In the genomic region with DNA sequence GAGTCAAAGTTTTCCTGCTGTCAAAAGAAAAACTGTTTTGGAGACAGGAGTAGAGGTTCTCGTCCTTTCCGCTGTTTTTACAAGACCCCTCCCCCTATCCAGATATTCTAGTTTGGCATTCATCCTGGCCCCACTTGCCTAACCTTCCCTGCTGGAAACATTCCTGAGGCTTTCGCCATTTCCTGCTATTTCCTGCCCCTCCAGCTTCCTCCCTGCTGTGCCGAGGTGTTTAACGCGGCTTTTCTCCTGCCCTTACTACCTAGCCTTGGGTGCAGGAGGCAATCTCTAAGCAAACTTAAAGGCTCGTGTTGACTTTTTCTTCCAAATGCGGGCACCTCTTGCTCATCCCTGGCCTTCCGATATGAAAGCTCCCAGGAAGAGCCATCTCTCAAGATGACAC, we compare ENCODE assay signal across 8 mouse cellular contexts. TPM values are rescaled to one million over a fixed set of nuclear protein-coding genes. Genes with fewer than 3 reads are reported as not detected.
DNase-seq lines count a peak whose midpoint lies in the region; ATAC-seq and TF ChIP-seq lines count a peak whose summit lies in the region.

No protein-coding gene starts in this region.

- H3K4me3 ChIP-seq in CH12.LX (replicated peaks in 1 of 3; ENCODE audit: low read depth in 2 of 3, low read length in 2 of 3, poor library complexity in 1 of 3), result peak overlapping the region; percentile 69 to 85 (median 81)
- peak overlapping the region; percentile 85 for H3K4me3 ChIP-seq in gastrocnemius, adult 2 months
- H3K4me3 ChIP-seq in liver, embryonic 14.5 days (ENCODE audit: insufficient read depth in 1 of 2, low read depth in 2 of 2, low read length in 2 of 2), result peak overlapping the region; percentile 84 to 97
- peak overlapping the region; percentile 56 for H3K4me3 ChIP-seq in neural tube, embryonic 14.5 days (ENCODE audit: low read depth, low read length)

- dilution Hi-C loops in CH12.LX (cut with MboI; ENCODE audit: extremely low pct_ligation_motif_present, extremely low pct_unique_long_range_greater_than_20kb, low sequenced_read_pairs), result no loop called here

- H3K9me3 ChIP-seq in CH12.LX (replicated peaks; ENCODE audit: low read length), result peaks cover 8% of the 10 kb centered on the region
- no peaks in the 10 kb centered on the region for H3K9me3 ChIP-seq in liver, embryonic 14.5 days (ENCODE audit: control insufficient read depth, low read length)
- no peaks in the 10 kb centered on the region for H3K9me3 ChIP-seq in neural tube, embryonic 14.5 days (ENCODE audit: control insufficient read depth, low read length)

- intact Hi-C loops in gastrocnemius, adult 2 months (cut with DNase I), result no loop called here

- H3K4me2 ChIP-seq in CH12.LX (ENCODE audit: insufficient read depth, low read depth, poor library complexity, severe bottlenecking), result peak overlapping the region; percentile 96
- H3K4me2 ChIP-seq in liver, embryonic 14.5 days (ENCODE audit: low read depth), result peak overlapping the region; percentile 71
- peak overlapping the region; percentile 71 for H3K4me2 ChIP-seq in neural tube, embryonic 14.5 days (ENCODE audit: low read depth, low read length)

- no peak for ATAC-seq in liver, embryonic 14.5 days (ENCODE audit: insufficient read depth)
- ATAC-seq in neural tube, embryonic 14.5 days (ENCODE audit: low read depth), result no peak

- no peaks in the 10 kb centered on the region for H3K27me3 ChIP-seq in CH12.LX (replicated peaks)
- H3K27me3 ChIP-seq in liver, embryonic 14.5 days (ENCODE audit: control insufficient read depth, insufficient read depth, low read length), result no peaks in the 10 kb centered on the region
- no peaks in the 10 kb centered on the region for H3K27me3 ChIP-seq in neural tube, embryonic 14.5 days (ENCODE audit: control insufficient read depth, insufficient read depth, low read length)

- no peak for TF ChIP-seq POLR2A in CH12.LX (IDR thresholded peaks at IDR 0.05; ENCODE audit: low read depth, low read length)

- peaks cover 40 to 50% of the 10 kb centered on the region in 2 experiments for H3K36me3 ChIP-seq in CH12.LX (replicated peaks in 1 of 2; ENCODE audit: control insufficient read depth in 1 of 2, insufficient read depth in 1 of 2, low read length in 1 of 2)
- peaks cover 29% of the 10 kb centered on the region for H3K36me3 ChIP-seq in liver, embryonic 14.5 days (replicated peaks; ENCODE audit: control insufficient read depth, insufficient read depth, low read depth)
- peaks cover 10% of the 10 kb centered on the region; the same call in 1 of the 2 replicates for H3K36me3 ChIP-seq in neural tube, embryonic 14.5 days (ENCODE audit: control insufficient read depth, insufficient read depth, low read length)

- DNase-seq in CH12.LX (ENCODE audit: extremely low read depth), result no peak
- peak; percentile 79 for DNase-seq in adrenal gland, adult 2 months
- DNase-seq in gastrocnemius, adult 2 months, result peak; percentile 67
- peak; percentile 39 for DNase-seq in induced T-regulatory cell, adult 2 months (ENCODE audit: low read depth)
- DNase-seq in liver, embryonic 14.5 days (ENCODE audit: low read depth in 3 of 3, low spot score in 3 of 3), result no peak
- DNase-seq in layer of hippocampus, postnatal 25 days (ENCODE audit: extremely low spot score in 1 of 2, low spot score in 1 of 2), result no peak
- DNase-seq in frontal cortex, adult 2 months (ENCODE audit: extremely low spot score in 1 of 2, low spot score in 1 of 2), result no peak

- in situ Hi-C loops in CH12.LX (cut with MboI; ENCODE audit: low pct_ligation_motif_present, low pct_unique_long_range_greater_than_20kb, low sequenced_read_pairs), result no loop called here

- H3K79me2 ChIP-seq in CH12.LX (replicated peaks; ENCODE audit: control insufficient read depth, extremely low read depth, insufficient read depth, poor library complexity, severe bottlenecking), result peaks cover 51% of the 10 kb centered on the region

- no peak for TF ChIP-seq RAD21 in CH12.LX (IDR thresholded peaks at IDR 0.05; ENCODE audit: low read depth, low read length)

- TF ChIP-seq EP300 in CH12.LX (IDR thresholded peaks at IDR 0.05; ENCODE audit: low read length), result no peak
- no peak for TF ChIP-seq EP300 in liver, embryonic 14.5 days (IDR thresholded peaks at IDR 0.05; ENCODE audit: low read depth)

- peak overlapping the region; percentile 22; the same call in 1 of the 2 replicates for H3K27ac ChIP-seq in CH12.LX (ENCODE audit: insufficient read depth, low read depth)
- H3K27ac ChIP-seq in gastrocnemius, adult 2 months, result peak overlapping the region; percentile 94
- H3K27ac ChIP-seq in liver, embryonic 14.5 days, result peak overlapping the region; percentile 92
- H3K27ac ChIP-seq in neural tube, embryonic 14.5 days (ENCODE audit: low read depth, low read length), result peak overlapping the region; percentile 70

- H3K9ac ChIP-seq in CH12.LX (ENCODE audit: insufficient read depth, low read depth), result peak overlapping the region; percentile 98
- H3K9ac ChIP-seq in liver, embryonic 14.5 days (replicated peaks), result peak overlapping the region; percentile 91
- peak overlapping the region; percentile 41; the same call in 1 of the 2 replicates for H3K9ac ChIP-seq in neural tube, embryonic 14.5 days (replicated peaks; ENCODE audit: low read depth, low read length)

- peaks cover 18 to 47% of the 10 kb centered on the region in 2 experiments for H3K4me1 ChIP-seq in CH12.LX (ENCODE audit: control insufficient read depth in 1 of 2, insufficient read depth in 2 of 2)
- H3K4me1 ChIP-seq in liver, embryonic 14.5 days (replicated peaks; ENCODE audit: control insufficient read depth in 2 of 2, insufficient read depth in 2 of 2, low read length in 1 of 2), result peaks cover 41 to 56% of the 10 kb centered on the region in 2 experiments
- H3K4me1 ChIP-seq in neural tube, embryonic 14.5 days (ENCODE audit: control insufficient read depth, insufficient read depth, low read length), result peaks cover 23% of the 10 kb centered on the region

- no peak for TF ChIP-seq CTCF in CH12.LX (conservative IDR thresholded peaks at IDR 0.05 in 1 of 2, IDR thresholded peaks at IDR 0.05 in 1 of 2; ENCODE audit: low read depth in 2 of 2, low read length in 2 of 2)
- no peak for TF ChIP-seq CTCF in gastrocnemius, adult 2 months (IDR thresholded peaks at IDR 0.05)
- no peak for TF ChIP-seq CTCF in liver, embryonic 14.5 days (IDR thresholded peaks at IDR 0.05; ENCODE audit: low read depth)

- 7% methylated on average over 9 of the region's 9 CpGs for WGBS in liver, embryonic 14.5 days (ENCODE audit: insufficient replicate concordance)
- WGBS in neural tube, embryonic 14.5 days, result 1% methylated on average over 9 of the region's 9 CpGs

RNA-seq across cellular contexts. Expression of gene Shc1, which starts 1.3 kb away (rescaled TPM):
- total RNA-seq in CH12.LX (2012; rRNA removed) (23.1 and 24.2 TPM in 2 replicates), CH12.LX (2014; rRNA removed) (40.2 and 40.6 TPM in 2 replicates)
- polyA plus RNA-seq in CH12.LX (2012; ENCODE audit: insufficient read length, low read depth), result 32.1 and 32.3 TPM in 2 replicates
- 100 to 1,000 TPM in 1 of 2 experiments, 10 to 100 TPM in 1; 69.6 to 113 TPM for total RNA-seq in adrenal gland, adult 2 months (2021)
- polyA plus RNA-seq in adrenal gland, adult 2 months (2012; rRNA removed), result 62.6 and 67.4 TPM in 2 replicates
- total RNA-seq in gastrocnemius, adult 2 months (2021), result 10 to 100 TPM; 15.0 to 17.2 TPM
- polyA plus RNA-seq in liver, embryonic 14.5 days (2012; rRNA removed), result 36.9 and 38.8 TPM in 2 replicates
- polyA plus RNA-seq in liver, embryonic 14.5 days (2014; fragmentation: Nextera tagmentation; extraction: Ambion mirVana), result 27.5 and 30.6 TPM in 2 replicates
- 4.1 and 18.9 TPM in 2 replicates for polyA plus RNA-seq in neural tube, embryonic 14.5 days (2014; fragmentation: Nextera tagmentation; extraction: Ambion mirVana)
- 10 to 100 TPM; 11.9 to 13.5 TPM for total RNA-seq in layer of hippocampus, postnatal 25 days (2021)
- 18.2 and 18.6 TPM in 2 replicates for polyA plus RNA-seq in frontal cortex, adult 2 months (2012; rRNA removed)

RNA-seq across cellular contexts. Expression of gene Cks1b, which starts 1.4 kb away (rescaled TPM):
- total RNA-seq in CH12.LX (2012; rRNA removed), result 173 and 195 TPM in 2 replicates
- 224 and 268 TPM in 2 replicates for total RNA-seq in CH12.LX (2014; rRNA removed)
- 200 and 270 TPM in 2 replicates for polyA plus RNA-seq in CH12.LX (2012; ENCODE audit: insufficient read length, low read depth)
- 10 to 100 TPM; 17.3 to 21.5 TPM for total RNA-seq in adrenal gland, adult 2 months (2021)
- 9.3 and 9.7 TPM in 2 replicates for polyA plus RNA-seq in adrenal gland, adult 2 months (2012; rRNA removed)
- total RNA-seq in gastrocnemius, adult 2 months (2021), result 1 to 10 TPM; 1.8 to 2.5 TPM
- polyA plus RNA-seq in liver, embryonic 14.5 days (2012; rRNA removed), result 133 and 172 TPM in 2 replicates
- polyA plus RNA-seq in liver, embryonic 14.5 days (2014; fragmentation: Nextera tagmentation; extraction: Ambion mirVana), result 288 and 295 TPM in 2 replicates
- 72.0 and 85.4 TPM in 2 replicates for polyA plus RNA-seq in neural tube, embryonic 14.5 days (2014; fragmentation: Nextera tagmentation; extraction: Ambion mirVana)
- total RNA-seq in layer of hippocampus, postnatal 25 days (2021), result 1 to 10 TPM; 2.4 to 3.0 TPM
- polyA plus RNA-seq in frontal cortex, adult 2 months (2012; rRNA removed), result 7.1 TPM in 2 replicates

RNA-seq across cellular contexts. Expression of gene Flad1, which starts 7.9 kb away (rescaled TPM):
- 26.9 and 29.0 TPM in 2 replicates for total RNA-seq in CH12.LX (2012; rRNA removed)
- total RNA-seq in CH12.LX (2014; rRNA removed), result 28.7 and 31.1 TPM in 2 replicates
- 25.9 and 26.0 TPM in 2 replicates for polyA plus RNA-seq in CH12.LX (2012; ENCODE audit: insufficient read length, low read depth)
- total RNA-seq in adrenal gland, adult 2 months (2021), result 10 to 100 TPM; 32.2 to 50.7 TPM
- 33.2 and 45.2 TPM in 2 replicates for polyA plus RNA-seq in adrenal gland, adult 2 months (2012; rRNA removed)
- total RNA-seq in gastrocnemius, adult 2 months (2021), result 10 to 100 TPM; 40.8 to 56.4 TPM
- polyA plus RNA-seq in liver, embryonic 14.5 days (2012; rRNA removed), result 8.7 and 9.2 TPM in 2 replicates
- 13.0 and 13.2 TPM in 2 replicates for polyA plus RNA-seq in liver, embryonic 14.5 days (2014; fragmentation: Nextera tagmentation; extraction: Ambion mirVana)
- polyA plus RNA-seq in neural tube, embryonic 14.5 days (2014; fragmentation: Nextera tagmentation; extraction: Ambion mirVana), result 29.5 and 30.8 TPM in 2 replicates
- total RNA-seq in layer of hippocampus, postnatal 25 days (2021), result 10 to 100 TPM; 32.4 to 33.3 TPM
- polyA plus RNA-seq in frontal cortex, adult 2 months (2012; rRNA removed), result 43.7 and 47.7 TPM in 2 replicates

RNA-seq across cellular contexts. Expression of gene Pygo2, which starts 10.4 kb away (rescaled TPM):
- total RNA-seq in CH12.LX (2012; rRNA removed) (40.2 and 40.8 TPM in 2 replicates), CH12.LX (2014; rRNA removed) (21.5 and 21.9 TPM in 2 replicates)
- 29.7 and 31.7 TPM in 2 replicates for polyA plus RNA-seq in CH12.LX (2012; ENCODE audit: insufficient read length, low read depth)
- 10 to 100 TPM; 31.8 to 44.5 TPM for total RNA-seq in adrenal gland, adult 2 months (2021)
- polyA plus RNA-seq in adrenal gland, adult 2 months (2012; rRNA removed), result 166 and 181 TPM in 2 replicates
- total RNA-seq in gastrocnemius, adult 2 months (2021), result 10 to 100 TPM in 1 of 2 experiments, 1 to 10 TPM in 1; 9.5 to 10.1 TPM
- polyA plus RNA-seq in liver, embryonic 14.5 days (2012; rRNA removed), result 12.9 and 15.2 TPM in 2 replicates
- 8.4 and 10.7 TPM in 2 replicates for polyA plus RNA-seq in liver, embryonic 14.5 days (2014; fragmentation: Nextera tagmentation; extraction: Ambion mirVana)
- 39.8 and 50.3 TPM in 2 replicates for polyA plus RNA-seq in neural tube, embryonic 14.5 days (2014; fragmentation: Nextera tagmentation; extraction: Ambion mirVana)
- 10 to 100 TPM; 55.4 to 59.7 TPM for total RNA-seq in layer of hippocampus, postnatal 25 days (2021)
- 42.5 and 51.0 TPM in 2 replicates for polyA plus RNA-seq in frontal cortex, adult 2 months (2012; rRNA removed)

RNA-seq across cellular contexts. Expression of gene Pbxip1, which starts 16.9 kb away (rescaled TPM):
- total RNA-seq in CH12.LX (2012; rRNA removed) (16.3 and 18.4 TPM in 2 replicates), CH12.LX (2014; rRNA removed) (14.1 and 14.6 TPM in 2 replicates)
- polyA plus RNA-seq in CH12.LX (2012; ENCODE audit: insufficient read length, low read depth), result 17.3 and 17.6 TPM in 2 replicates
- total RNA-seq in adrenal gland, adult 2 months (2021), result 10 to 100 TPM; 38.4 to 70.0 TPM
- 37.5 and 43.3 TPM in 2 replicates for polyA plus RNA-seq in adrenal gland, adult 2 months (2012; rRNA removed)
- total RNA-seq in gastrocnemius, adult 2 months (2021), result 100 to 1,000 TPM; 202 to 227 TPM
- polyA plus RNA-seq in liver, embryonic 14.5 days (2012; rRNA removed), result 2.2 and 3.1 TPM in 2 replicates
- polyA plus RNA-seq in liver, embryonic 14.5 days (2014; fragmentation: Nextera tagmentation; extraction: Ambion mirVana), result 2.8 and 3.3 TPM in 2 replicates
- 8.2 and 9.6 TPM in 2 replicates for polyA plus RNA-seq in neural tube, embryonic 14.5 days (2014; fragmentation: Nextera tagmentation; extraction: Ambion mirVana)
- 10 to 100 TPM; 40.0 to 46.4 TPM for total RNA-seq in layer of hippocampus, postnatal 25 days (2021)
- polyA plus RNA-seq in frontal cortex, adult 2 months (2012; rRNA removed), result 34.8 and 38.9 TPM in 2 replicates

Comparison
In these comparisons a context has a peak if more than half of its experiments do, and no peak if none do; other contexts are left out.
1. DNase-seq: peak in adrenal gland, adult 2 months (single experiment), gastrocnemius, adult 2 months (single experiment) and induced T-regulatory cell, adult 2 months (single experiment); none in CH12.LX (single experiment), liver, embryonic 14.5 days (0 of 3), layer of hippocampus, postnatal 25 days (0 of 2) and frontal cortex, adult 2 months (0 of 2).
2. H3K27ac ChIP-seq: peak in every context shown above with its lines; median percentile 94 in gastrocnemius, adult 2 months; 92 in liver, embryonic 14.5 days; 70 in neural tube, embryonic 14.5 days; 22 in CH12.LX.
3. H3K9ac ChIP-seq: peak in every context shown above with its lines; median percentile 98 in CH12.LX; 91 in liver, embryonic 14.5 days; 41 in neural tube, embryonic 14.5 days.
4. Peak in every context shown above with its lines, with median percentiles within 50 percentile points of each other: H3K4me2 ChIP-seq and H3K4me3 ChIP-seq.